Mouse (Mus musculus) inflammation-experienced regulatory T-cells, adult 6 months (primary cell): ENCODE measurements around the gene Timmdc1. TPM values are rescaled to one million over a fixed set of nuclear protein-coding genes. Genes with fewer than 3 reads are reported as not detected.
A peak's percentile ranks its signal among the peaks of the same experiment; 100 is the strongest.

Experiments used
- ATAC-seq: one replicate; pipeline ENCODE4 v1.8.0; 2017
- polyA plus RNA-seq, 3 experiments: library from polyadenylated mRNA; unstranded; fragments of 100-300 nt; shearing (Covaris generic); gene quantifications; one replicate each; pipeline ENCODE4 v1.2.1; 2017

The Timmdc1 gene
- 10 to 100 TPM; 10.1 to 18.5 (median 14.4) TPM for polyA plus RNA-seq

DNA sequence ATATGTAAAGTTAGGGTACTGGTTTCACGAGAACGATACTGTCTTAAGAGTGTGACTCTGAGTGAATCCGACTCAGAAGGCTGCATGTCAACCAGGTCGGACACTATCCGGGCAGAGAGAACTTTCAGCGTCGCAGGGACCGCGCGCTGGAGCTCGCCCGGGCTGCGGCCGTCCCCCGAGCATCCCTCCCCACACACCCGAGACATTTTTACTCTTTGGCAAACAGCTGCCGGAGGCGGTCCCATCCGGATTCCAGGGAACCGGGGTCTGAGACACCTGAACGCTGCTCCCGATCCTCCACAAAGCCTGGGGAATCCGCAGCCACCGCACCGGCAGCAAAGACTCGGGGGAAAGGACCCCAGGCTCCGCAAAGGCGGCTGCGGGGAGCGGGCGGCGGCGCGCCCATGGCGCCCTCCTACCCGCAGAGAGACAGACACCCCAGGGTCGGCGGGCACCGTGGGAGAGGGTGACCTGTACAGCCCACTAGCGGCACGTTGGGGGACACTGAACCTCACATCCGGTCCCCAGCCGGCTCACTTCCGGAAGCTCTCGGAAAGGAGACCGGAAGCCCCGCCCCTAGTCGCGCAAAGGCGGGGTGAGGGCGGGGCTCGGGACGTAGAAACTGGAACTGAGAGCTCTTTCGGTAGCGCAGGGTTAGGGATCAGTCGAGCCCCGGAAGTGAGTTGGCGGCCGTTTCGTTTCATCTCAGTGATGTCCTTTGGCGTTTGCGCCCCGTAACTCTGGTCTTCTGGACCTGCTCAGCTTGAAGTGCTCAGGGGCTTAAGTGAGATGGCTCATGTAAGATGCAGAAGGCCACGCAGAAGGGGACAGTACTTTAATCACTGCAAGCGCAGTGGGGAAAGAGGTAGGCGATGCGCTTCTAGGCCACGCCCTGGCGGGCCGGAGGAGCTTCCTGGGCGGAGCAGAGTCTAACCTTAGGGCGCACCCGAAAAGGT lies at the start of gene Timmdc1:
Gene Timmdc1 (minus strand): TSS at position 535 of the 956 bp plus-strand sequence.
- ATAC-seq = peak; percentile 96

DNA sequence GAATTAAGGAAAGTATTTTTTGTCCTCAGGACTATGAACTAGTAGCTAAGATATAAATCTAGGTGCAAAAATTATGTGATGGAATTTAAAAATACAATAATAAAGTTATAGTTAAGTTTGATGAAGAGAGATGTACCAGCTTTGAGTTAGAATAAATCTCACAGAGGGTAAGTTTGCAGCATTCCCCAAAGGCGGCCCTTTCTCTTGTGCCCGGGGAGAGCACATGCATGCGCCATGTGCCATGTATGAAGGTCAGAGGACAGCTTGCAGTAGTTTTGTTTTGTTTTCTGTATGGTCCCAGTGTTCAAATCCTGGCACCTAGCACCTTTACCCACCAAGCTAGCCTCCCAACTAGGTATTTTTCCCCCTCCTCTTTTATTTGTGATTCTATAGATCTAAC lies 49.0 kb upstream of the Timmdc1 start:
- no peak for ATAC-seq

DNA sequence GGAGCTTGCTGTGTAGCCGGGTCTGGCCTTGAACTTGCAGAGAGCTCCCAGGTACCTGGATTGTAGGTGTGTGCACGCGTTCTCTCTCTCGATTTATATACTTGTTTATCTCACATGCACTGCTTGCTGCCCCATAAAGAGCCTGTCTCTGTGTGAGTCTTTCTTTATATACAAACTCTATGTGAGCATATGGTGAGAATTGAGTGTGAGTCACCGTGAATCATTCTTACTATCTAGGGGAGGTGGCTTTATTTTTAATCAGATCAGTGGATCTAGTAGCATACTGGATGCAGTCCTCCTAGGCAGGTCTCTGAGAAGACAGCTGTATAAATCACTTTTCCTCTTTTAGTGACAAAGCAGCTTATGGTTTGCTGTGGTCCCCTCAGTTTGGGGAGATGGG lies 45.7 kb upstream of the Timmdc1 start:
- no peak for ATAC-seq

DNA sequence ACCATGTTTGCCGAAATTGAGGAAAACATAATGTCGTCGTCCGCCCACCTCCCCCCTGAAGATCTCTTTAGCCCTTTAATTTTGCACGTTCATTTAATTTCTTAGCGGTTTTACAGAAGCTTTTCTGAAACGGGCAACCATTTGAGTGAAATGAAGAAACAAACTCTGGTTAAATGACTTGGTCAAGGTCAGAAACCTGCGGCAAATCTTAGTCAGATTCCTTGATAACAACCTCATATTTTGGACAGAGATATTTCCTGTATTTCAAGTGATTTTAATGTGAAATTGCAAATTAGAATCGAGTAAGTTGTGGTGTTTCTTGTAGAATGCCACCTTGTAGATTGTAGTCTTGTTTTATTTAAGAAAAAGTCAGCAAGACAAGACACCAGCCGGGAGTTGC lies 41.1 kb upstream of the Timmdc1 start:
- ATAC-seq = no peak

DNA sequence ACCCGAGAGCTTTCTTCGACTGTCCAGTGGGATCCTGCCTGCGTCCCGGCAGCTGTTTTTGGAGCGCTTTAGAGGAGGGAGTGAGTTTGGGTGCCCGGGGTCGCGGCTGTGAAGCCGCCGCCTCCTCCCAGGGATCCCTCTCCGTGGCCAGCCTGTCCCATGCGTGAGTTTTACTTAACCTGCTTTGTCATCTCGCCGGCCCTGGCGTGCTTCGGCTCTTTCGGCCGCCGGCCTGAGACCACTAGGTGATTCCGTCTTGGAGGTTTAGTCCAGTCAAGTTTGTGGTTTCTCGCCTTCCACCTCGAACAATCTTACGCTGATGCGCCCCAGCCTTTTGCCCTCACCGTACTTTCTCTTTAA lies 40.5 kb upstream of the Timmdc1 start:
- ATAC-seq = peak; percentile 36

DNA sequence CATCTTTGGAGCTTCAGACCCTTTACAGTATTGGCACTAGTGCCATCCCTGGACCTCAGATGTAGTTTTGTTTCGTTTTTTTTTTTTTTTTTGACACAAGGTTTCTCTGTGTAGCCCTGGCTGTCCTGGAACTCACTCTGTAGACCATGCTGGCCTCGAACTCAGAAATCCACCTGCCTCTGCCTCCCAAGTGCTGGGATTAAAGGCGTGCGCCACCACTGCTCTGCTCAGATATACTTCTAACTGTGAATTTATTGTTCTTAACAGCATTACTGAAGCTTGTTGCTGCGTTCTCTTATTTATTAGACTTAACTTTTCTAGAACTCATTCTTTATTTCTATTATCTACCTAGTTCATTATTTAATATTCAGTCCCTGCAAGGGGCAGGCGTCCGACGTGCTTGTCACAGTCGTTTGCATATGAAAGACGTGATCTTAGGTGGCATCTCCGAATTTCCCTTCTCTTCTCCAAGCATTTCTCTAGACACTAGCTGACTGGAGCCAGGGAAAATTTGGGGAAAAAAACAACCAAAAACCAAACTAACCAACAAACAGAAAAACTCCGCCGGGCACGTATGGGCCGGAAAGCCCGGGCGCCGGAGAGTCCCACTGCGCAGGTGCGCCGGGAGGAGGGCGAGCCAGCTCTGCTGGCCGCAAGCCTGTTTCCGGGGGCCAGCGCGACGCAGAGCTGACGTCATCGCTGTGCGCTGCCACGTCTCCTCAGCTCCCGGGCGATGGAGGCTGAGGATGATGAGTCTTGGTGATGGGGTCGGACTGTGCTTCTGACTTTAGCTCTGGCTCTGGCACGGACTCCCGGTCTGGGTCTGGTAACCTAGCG lies 39.9 kb upstream of the Timmdc1 start:
- peak; percentile 94 for ATAC-seq

DNA sequence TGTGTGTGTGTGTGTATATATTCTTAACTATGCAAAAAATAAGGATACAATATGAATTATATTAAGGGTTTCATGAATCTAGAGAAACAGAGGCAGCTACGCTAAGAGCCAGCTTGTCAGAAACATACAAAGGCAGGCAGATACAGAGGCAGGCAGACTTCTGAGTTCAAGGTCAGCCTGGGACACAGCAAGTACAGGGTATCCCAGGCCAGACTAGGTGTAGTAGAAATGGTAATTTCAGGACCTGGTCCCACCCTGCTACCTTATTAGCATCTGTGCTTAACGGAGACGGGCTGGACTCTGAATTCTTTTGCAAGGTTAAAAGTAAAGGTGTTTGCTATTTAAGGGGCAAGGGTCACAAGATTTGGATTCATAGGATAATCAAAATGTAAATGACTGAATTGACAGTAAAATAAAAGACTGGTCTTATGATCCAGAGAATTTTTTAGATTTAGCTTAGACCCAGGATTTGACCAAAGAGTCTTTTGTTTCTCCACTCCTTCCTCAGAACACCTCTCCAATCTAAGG lies 35.8 kb upstream of the Timmdc1 start, which contains the start of gene Tmem39a:
Gene Tmem39a (plus strand): TSS at position 478 of the 528 bp plus-strand sequence.
- no peak for ATAC-seq

DNA sequence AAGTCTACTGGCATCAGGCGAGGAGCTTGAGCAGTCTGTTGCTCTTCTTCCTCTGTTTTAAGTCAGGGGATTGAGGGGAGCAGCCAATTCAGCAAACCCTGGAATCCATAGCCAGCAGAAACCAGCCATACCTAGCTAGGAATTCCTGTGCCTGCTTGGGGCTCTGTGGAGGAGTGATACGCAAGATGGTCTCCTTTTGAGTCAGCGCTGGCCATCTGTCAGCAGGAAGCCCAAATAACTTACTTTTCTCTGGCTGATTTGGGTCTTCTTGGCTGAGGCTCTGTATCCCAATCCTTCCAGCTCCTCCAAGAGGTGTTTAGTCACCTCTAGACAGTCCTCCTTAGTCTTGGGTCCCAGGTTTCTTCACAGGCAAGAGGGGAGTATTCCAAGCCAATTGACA lies 33.5 kb upstream of the Timmdc1 start:
- ATAC-seq = no peak

DNA sequence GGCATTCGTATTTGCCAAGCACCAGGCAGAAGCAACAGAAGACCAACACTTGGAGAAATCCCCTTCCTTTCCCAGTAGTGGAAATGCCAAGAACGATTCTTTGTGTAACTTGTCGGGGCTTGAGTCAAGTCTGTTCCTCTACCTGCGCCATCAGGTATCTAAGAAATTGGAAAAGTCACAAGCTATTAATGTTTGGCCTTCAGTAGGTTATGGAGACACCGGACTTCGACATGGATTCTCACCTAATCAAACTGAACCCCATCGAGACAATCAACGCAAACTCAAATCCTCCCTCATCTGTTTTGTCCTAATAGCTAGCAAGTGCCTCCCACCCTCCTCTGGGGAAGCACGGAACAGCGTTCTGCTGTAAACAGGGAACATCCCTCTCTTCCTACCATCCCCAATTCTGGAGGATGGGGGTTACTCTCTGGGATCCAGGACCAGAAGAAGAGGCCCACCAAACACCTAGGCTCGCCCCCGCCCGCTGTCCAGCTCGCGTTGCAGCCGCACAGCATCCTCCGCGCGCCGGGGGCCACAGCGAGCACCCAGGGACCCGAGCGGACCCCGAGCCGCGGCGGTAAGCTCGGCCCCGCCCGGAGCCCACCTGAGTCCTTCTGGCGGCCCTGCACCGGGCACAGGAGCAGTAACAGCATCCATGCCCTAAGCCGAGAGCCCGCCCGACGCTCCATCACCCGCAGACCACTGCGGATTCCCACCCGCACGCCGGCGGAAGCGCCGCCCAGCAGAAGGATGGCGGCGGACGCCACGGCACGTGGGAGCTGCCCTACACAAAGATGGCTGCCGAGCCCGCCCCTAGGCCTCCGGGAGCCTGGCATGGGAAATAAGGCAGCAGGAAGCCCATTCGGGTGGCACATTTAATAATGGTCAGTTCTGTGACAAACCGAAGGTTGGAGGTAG lies 27.3 kb upstream of the Timmdc1 start, which contains the start of gene Poglut1:
Gene Poglut1 (minus strand): TSS at position 780 of the 918 bp plus-strand sequence.
- ATAC-seq = peak; percentile 98

DNA sequence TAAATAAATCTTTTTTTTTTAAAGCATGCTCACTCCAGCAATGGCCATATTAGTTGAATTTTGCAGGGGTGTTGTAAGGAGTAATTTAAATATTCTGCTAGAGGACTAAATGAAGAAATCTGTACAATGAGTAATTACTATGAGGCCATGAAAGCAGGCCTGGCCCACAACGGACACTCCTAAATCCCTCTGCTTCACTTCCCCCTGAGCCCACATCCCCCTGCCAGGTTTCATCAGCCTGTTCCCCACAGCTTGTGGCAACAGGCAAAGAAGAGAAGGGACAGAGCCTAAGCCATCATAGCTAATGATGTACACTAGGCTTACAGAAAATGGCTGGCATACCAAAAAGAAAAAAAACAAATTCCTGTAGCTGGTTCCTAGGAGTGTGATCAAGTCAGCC lies 25.5 kb upstream of the Timmdc1 start:
- ATAC-seq = no peak

DNA sequence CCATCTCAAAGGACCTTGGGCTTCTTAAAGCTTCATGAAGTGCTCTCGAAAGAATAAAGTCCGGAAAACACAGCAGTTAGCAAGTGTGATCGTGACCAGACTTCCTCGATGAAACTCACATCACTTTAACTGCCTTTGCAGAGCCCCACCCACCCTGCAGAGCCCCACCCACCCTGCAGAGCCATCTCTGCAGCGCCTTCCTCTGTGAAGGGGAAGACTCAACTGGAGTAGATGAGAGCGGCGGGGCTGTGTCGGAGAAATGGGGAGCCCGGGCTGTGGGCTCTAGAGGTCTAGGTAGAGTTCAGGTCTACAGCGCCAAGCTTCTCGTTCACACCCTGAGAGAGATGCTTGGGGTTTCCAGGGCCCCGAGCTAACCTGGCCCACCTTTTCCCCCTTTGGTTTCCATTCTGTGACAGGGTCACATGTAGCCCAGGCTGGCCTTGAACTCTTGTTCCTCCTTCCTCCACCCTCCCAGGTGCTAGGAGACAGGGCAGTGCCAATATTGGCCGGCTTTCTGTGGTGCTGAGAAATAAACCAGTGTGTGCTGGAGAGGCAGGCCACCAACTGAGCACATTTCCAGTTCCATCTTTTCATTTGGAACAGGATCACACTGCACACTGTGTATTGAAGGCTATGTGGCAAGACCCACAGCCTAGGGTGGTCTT lies 16.4 kb upstream of the Timmdc1 start:
- ATAC-seq = no peak

DNA sequence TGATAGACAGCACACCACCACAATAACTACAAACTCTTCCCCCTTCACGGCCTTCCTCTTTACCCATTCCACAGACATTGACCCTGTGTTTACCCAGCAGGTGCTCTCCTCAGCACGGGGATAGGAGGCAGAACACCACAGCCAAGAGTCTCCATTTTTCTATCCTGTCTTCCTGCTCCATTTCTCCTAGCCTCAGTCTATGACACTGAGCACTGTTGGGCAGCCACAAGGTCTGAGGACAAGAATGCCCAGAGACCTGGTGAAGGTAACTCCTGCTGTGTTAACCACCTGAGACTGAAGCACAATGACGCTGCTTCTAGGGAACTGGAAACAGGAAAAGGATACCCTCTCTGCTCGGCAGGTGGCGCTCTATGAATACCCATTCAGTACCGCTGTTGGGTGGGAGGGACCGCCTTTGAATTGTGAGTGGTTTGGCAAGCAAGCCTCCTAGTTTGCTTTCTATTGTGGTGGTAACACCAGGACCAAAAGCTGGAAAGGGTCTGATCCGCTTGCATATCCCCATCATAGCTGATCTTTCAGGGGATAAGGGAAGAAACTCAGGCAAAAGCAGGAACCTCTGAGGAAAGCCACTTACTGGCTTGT lies 14.2 kb upstream of the Timmdc1 start:
- peak; percentile 92 for ATAC-seq

DNA sequence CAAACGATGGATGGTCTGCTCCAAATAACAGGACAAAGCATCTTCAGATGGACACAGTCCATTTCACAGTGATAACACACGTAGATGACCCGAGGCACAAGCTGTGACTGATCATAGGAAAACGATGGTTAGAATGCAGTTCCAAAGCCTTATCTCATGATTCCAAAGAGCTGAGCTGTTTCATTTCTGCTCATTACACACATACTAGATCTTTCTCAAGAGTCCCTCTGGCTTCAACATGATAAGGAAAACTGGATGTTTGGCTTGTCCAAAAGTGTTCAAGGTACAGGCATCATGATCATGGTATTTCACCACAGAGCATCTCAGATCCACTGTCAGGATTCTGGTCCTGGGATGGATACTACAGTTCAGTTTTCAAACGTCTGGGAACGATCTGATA lies 3.8 kb upstream of the Timmdc1 start:
- no peak for ATAC-seq

DNA sequence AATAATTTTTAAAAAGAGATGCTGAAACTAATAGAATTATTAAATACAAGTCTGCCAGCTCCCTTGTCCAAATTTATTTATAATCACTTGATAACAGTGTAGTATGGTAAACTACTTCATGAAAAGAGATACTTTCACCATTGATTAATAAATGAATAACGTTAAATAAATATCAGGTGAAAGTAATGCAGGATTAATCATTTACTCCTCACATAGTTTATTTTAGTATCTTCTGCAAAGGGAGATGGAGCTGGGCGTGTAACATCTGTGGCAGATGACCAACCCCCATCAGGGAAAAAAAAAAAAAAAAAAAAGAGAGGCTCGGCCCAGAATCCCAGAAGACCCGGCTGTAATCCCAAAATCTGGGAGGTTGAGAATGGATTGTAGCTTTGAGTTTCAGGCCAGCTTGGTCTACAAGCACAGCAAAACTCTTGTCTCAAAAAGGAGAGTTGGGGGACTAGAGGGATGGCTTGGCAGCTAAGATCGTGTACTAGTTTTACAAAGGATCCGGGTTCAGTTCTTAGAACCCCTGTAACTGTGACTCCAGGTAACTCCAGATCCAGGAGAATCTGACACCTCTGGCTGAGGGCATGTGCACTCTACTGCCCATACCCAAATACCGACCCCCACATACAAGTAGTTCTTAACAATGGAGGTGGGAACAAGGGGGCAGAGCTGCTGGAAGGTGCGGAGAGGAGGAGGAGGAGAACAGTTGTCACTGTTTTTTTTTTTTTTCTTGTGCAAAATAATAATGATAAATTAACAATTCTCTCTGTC lies 1.1 kb downstream of the Timmdc1 start:
- ATAC-seq = no peak

DNA sequence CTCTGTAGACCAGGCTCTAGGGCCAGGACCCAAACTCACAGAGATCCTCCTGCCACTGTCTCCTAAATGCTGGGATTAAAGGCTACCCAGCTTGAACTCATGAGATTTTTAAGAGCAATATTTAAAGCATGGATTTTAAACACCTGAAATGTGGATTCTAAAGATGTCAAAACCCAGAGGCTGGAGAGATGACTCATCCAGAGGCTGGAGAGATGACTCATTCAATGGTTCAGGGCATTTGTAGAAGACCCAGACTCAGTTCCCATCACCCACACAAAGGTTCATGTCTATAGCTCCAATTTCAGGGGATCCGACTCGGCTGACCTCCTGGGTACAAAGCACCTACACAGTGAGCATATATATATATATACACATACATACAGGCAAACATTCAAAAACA lies 3.3 kb downstream of the Timmdc1 start:
- ATAC-seq = no peak

DNA sequence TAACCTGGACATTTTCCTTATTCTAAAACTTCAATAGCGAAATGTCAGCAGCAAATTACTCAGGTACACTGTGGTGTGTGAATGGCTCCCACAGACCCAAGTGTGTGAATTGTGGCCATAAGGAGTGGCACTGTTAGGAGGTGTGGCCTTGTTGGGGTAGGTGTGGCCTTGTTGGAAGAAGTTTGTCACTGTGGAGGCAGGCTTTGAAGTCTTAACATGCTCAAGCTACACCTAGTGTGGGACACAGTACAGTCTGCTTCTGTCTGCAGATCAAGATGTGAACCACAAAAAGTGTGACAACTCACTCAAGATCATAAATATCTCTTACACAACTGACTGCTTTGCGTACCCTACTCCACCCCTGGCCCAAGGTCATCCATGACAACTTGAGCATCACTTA lies 11.6 kb downstream of the Timmdc1 start:
- no peak for ATAC-seq

DNA sequence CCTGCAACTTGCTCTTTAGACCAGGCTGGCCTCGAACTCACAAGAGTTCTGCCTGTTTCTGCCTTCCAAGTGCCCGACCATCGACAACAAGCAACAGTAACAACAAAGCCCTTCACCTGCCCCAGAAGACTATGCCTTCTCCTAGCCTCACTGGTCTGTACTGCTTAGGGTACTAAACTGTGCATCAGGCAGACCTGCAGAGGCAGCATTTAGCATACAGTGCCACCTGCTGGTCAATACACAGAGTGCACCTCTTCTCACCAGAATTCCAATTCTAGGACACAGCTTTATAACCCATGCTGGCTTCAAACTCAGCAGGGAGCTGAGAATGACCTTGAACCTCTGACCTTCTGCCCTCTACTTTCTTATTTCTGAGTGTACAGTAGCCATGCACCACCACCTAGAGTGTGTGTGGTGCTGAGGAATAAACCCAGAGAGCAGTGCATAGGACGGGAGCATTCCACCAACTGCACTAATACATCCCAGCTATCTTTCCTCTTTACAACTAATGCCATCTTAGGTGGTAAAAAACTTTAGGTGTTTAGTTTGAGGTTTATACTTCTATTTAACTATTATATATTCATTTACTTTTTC lies 16.3 kb downstream of the Timmdc1 start:
- ATAC-seq = peak; percentile 78

DNA sequence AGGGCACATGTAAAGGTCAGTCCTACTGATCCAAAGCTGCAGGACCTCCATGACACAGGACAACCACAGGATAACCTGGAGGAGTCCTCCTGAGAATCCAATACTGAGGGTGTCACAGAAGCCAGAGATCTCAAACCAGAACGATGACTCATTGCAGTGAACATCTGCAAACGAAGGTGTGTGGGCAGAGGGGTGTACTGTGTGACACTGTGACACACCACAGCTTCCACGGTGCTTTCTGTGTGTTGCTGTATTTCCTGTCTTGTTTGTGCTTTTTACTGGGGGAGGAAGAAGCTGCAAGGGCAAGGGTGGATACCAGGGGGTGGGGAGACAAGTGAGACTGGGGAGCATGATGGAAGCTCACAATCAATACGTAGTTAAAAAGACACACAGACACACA lies 18.9 kb downstream of the Timmdc1 start:
- ATAC-seq = peak; percentile 77

DNA sequence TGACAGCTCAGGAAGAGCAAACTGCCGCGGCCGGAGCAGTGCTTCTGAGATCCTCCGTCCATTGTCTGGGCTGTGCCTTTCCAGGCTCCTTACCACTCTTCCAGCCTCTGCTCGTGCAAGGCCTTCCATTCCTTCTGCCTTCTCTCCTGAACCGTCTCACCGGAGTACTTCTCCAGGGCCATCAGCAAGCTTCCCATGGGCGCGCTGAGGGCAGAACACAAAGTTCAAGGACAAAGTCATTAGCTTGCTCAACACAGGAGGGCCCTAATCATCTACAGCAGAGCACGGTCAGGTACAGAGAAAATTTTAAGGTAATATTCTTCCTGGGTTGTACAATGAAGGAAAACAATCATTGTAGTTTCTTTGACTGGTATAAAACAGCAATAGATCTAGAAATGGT lies 20.0 kb downstream of the Timmdc1 start:
- ATAC-seq = no peak
